Mouse (Mus musculus) CH12.LX (cell line): ENCODE results near the gene Znfx1. TPM values are rescaled to one million over a fixed set of nuclear protein-coding genes. Genes with fewer than 3 reads are reported as not detected.

Experiments used
- DNase-seq: peaks from one replicate; pipeline ENCODE4 v3.0.0-alpha.2; 2013; ENCODE audit errors: extremely low read depth
- H3K27ac ChIP-seq: 2 replicates; pipeline ENCODE4 v1.5.1; 2012; ENCODE audit warnings: low read depth, mild to moderate bottlenecking, control low read depth, moderate library complexity; ENCODE audit not compliant: insufficient read depth
- H3K27me3 ChIP-seq: replicated peaks from 2 replicates; pipeline ENCODE3; 2012; ENCODE audit warnings: inconsistent platforms
- H3K36me3 ChIP-seq, 2 experiments: replicated peaks in 1 of 2; 2 replicates each; pipeline versions ENCODE3 to v1.6.1; 2012; ENCODE audit warnings: inconsistent platforms in 1 of 2, low read length in 1 of 2, mild to moderate bottlenecking in 1 of 2, mixed read lengths in 1 of 2, moderate library complexity in 1 of 2; ENCODE audit not compliant: control insufficient read depth in 1 of 2, insufficient read depth in 1 of 2
- H3K4me1 ChIP-seq, 2 experiments: 2 replicates each; pipeline ENCODE4 v1.6.1; 2012; ENCODE audit warnings: inconsistent platforms in 1 of 2, moderate library complexity in 1 of 2; ENCODE audit not compliant: insufficient read depth in 2 of 2, control insufficient read depth in 1 of 2
- H3K4me2 ChIP-seq: 2 replicates; pipeline ENCODE4 v1.6.1; 2012; ENCODE audit warnings: low read depth, mild to moderate bottlenecking, control low read depth; ENCODE audit not compliant: poor library complexity, insufficient read depth, severe bottlenecking
- H3K4me3 ChIP-seq, 3 experiments: fragments of 150-350 bp in 1 of 3; sonication (generic) in 1 of 3; replicated peaks in 1 of 3; 2 replicates each; pipeline versions ENCODE3 to v1.5.1; 2011 to 2012; ENCODE audit warnings: low read depth in 2 of 3, low read length in 2 of 3, mild to moderate bottlenecking in 2 of 3, moderate library complexity in 2 of 3, control low read depth in 1 of 3, improper control_type of control experiment in 1 of 3, inconsistent platforms in 1 of 3, mixed read lengths in 1 of 3; ENCODE audit not compliant: poor library complexity in 1 of 3
- H3K79me2 ChIP-seq: replicated peaks from 2 replicates; pipeline ENCODE4 v1.6.1; 2012; ENCODE audit warnings: mild to moderate bottlenecking, moderate library complexity; ENCODE audit not compliant: control insufficient read depth, poor library complexity, insufficient read depth, severe bottlenecking; ENCODE audit errors: extremely low read depth
- H3K9ac ChIP-seq: 2 replicates; pipeline ENCODE4 v1.6.1; 2012; ENCODE audit warnings: low read depth, mild to moderate bottlenecking, control low read depth, moderate library complexity; ENCODE audit not compliant: insufficient read depth
- H3K9me3 ChIP-seq: replicated peaks from 2 replicates; pipeline ENCODE3; 2012; ENCODE audit warnings: low read length, inconsistent platforms, mixed read lengths
- CHD2 ChIP-seq: IDR thresholded peaks from 2 replicates; pipeline ENCODE4 v1.6.1; 2011; ENCODE audit warnings: low read length, improper control_type of control experiment
- CTCF ChIP-seq, 2 experiments: IDR thresholded peaks in 1 of 2; conservative IDR thresholded peaks in 1 of 2; 2 replicates each; pipeline ENCODE4 v1.5.1; 2011 to 2012; ENCODE audit warnings: low read depth in 2 of 2, low read length in 2 of 2, improper control_type of control experiment in 1 of 2, inconsistent platforms in 1 of 2, mild to moderate bottlenecking in 1 of 2, moderate library complexity in 1 of 2
- EP300 ChIP-seq: IDR thresholded peaks from 2 replicates; pipeline ENCODE4 v1.6.1; 2011; ENCODE audit warnings: low read length, improper control_type of control experiment
- ETS1 ChIP-seq: conservative IDR thresholded peaks from 2 replicates; pipeline ENCODE4 v1.6.1; 2012; ENCODE audit warnings: low read depth, mild to moderate bottlenecking, inconsistent platforms, low read length, improper control_type of control experiment, moderate library complexity
- IRF4 ChIP-seq: IDR thresholded peaks from 2 replicates; pipeline ENCODE4 v1.6.1; 2014; ENCODE audit warnings: low read depth, mild to moderate bottlenecking, inconsistent platforms, low read length, improper control_type of control experiment
- JUND ChIP-seq: conservative IDR thresholded peaks from 2 replicates; pipeline ENCODE4 v1.6.1; 2011; ENCODE audit warnings: low read depth, low read length, improper control_type of control experiment
- KAT2A ChIP-seq: IDR thresholded peaks from 2 replicates; pipeline ENCODE4 v1.6.1; 2012; ENCODE audit warnings: low read length, improper control_type of control experiment, inconsistent platforms; ENCODE audit not compliant: insufficient replicate concordance
- MAX ChIP-seq: IDR thresholded peaks from 2 replicates; pipeline ENCODE4 v1.6.1; 2011; ENCODE audit warnings: low read length, improper control_type of control experiment
- MEF2A ChIP-seq: IDR thresholded peaks from 2 replicates; pipeline ENCODE4 v1.6.1; 2014; ENCODE audit warnings: low read depth, mild to moderate bottlenecking, inconsistent platforms, low read length, improper control_type of control experiment, borderline replicate concordance
- MXI1 ChIP-seq: IDR thresholded peaks from 2 replicates; pipeline ENCODE4 v1.6.1; 2011; ENCODE audit warnings: mild to moderate bottlenecking, low read depth, low read length, improper control_type of control experiment
- MYC ChIP-seq: IDR thresholded peaks from 2 replicates; pipeline ENCODE4 v1.6.1; 2011; ENCODE audit warnings: low read depth, mild to moderate bottlenecking, improper control_type of control experiment, low read length
- NRF1 ChIP-seq: IDR thresholded peaks from 2 replicates; pipeline ENCODE4 v1.6.1; 2014; ENCODE audit warnings: low read depth, mild to moderate bottlenecking, inconsistent platforms, low read length, improper control_type of control experiment, moderate library complexity
- RAD21 ChIP-seq: IDR thresholded peaks from 2 replicates; pipeline ENCODE4 v1.6.1; 2011; ENCODE audit warnings: low read depth, mild to moderate bottlenecking, low read length, improper control_type of control experiment, moderate library complexity
- RCOR1 ChIP-seq: conservative IDR thresholded peaks from 2 replicates; pipeline ENCODE4 v1.6.1; 2012; ENCODE audit warnings: low read depth, mild to moderate bottlenecking, inconsistent platforms, low read length, improper control_type of control experiment
- SIN3A ChIP-seq: IDR thresholded peaks from 2 replicates; pipeline ENCODE4 v1.6.1; 2012; ENCODE audit warnings: low read length, improper control_type of control experiment, inconsistent platforms
- TCF12 ChIP-seq: IDR thresholded peaks from 2 replicates; pipeline ENCODE4 v1.6.1; 2014; ENCODE audit warnings: low read depth, mild to moderate bottlenecking, inconsistent platforms, low read length, improper control_type of control experiment
- dilution Hi-C: fragments of 300-500 bp; cut with MboI; formaldehyde crosslinking; loops from 2 replicates; pipeline ENCODE4 v1.14.3; 2020; ENCODE audit warnings: low sequenced_read_pairs; ENCODE audit not compliant: extremely low pct_unique_long_range_greater_than_20kb, extremely low pct_ligation_motif_present
- in situ Hi-C: fragments of 300-500 bp; cut with MboI; formaldehyde crosslinking; loops from 3 replicates; pipeline ENCODE4 v1.14.3; 2019; ENCODE audit warnings: low sequenced_read_pairs, low pct_ligation_motif_present, low pct_unique_long_range_greater_than_20kb, mixed read lengths
- polyA plus RNA-seq: library from polyadenylated mRNA; unstranded; fragments of >175 nt; gene quantifications from 2 replicates; pipeline ENCODE4 v1.2.1, GENCODE M21; 2012; ENCODE audit warnings: low read depth; ENCODE audit not compliant: insufficient read length
- total RNA-seq, 2 experiments: library from RNA; depleted of rRNA; stranded (reverse); fragments of 300-350 nt in 1 of 2; fragments of >200 nt in 1 of 2; gene quantifications; 2 replicates each; pipeline ENCODE4 v1.2.3; 2012 to 2014

Gene Znfx1
- total and polyA plus RNA-seq, 3 experiments = 5.1 to 9.0 (median 8.1) TPM

DNA sequence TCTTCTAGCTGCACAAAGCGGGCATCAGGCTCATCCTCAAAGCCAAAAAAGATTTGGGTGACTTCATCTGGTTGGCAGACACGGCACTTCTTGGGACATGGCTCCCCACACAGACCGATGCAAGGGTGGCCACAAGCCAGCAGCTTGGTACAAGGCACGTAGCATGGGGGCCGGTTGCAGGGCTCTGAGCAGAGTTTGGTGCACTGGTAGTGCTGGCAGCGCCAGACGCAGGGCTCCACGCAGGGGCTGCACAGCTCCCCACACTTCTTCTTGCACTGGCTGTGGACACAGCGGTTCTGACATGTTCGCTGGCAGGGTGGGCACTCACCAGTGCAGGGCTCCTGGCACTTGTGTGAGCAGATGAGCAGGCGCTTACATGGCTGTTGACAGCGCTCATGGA, 25.1 kb downstream of the Znfx1 start:
- no peak overlapping the region for H3K9ac ChIP-seq
- H3K27ac ChIP-seq = no peak overlapping the region
- peaks cover 90 to 96% of the 10 kb centered on the region in 2 experiments for H3K36me3 ChIP-seq
- no peak overlapping the region for H3K4me2 ChIP-seq
- DNase-seq = no peak
- H3K4me3 ChIP-seq = no peak overlapping the region
- H3K79me2 ChIP-seq = no peaks in the 10 kb centered on the region
- TF ChIP-seq MYC (no peak), RAD21 (no peak), SIN3A (no peak), KAT2A (no peak), CTCF (conservative IDR thresholded peaks at IDR 0.05 in 1 of 2, IDR thresholded peaks at IDR 0.05 in 1 of 2; ENCODE audit: low read depth in 2 of 2, low read length in 2 of 2) (no peak), EP300 (no peak), RCOR1 (no peak)
- TF ChIP-seq, all 38 proteins: peak for 0
- Histone ChIP-seq H3K9me3 (no peaks in the 10 kb centered on the region), H3K27me3 (no peaks in the 10 kb centered on the region), H3K4me1 (peaks cover 0 to 4% of the 10 kb centered on the region in 2 experiments; a peak in 1 of 4 replicates)
- dilution Hi-C loops = no loop called here
- in situ Hi-C loops = no loop called here

DNA sequence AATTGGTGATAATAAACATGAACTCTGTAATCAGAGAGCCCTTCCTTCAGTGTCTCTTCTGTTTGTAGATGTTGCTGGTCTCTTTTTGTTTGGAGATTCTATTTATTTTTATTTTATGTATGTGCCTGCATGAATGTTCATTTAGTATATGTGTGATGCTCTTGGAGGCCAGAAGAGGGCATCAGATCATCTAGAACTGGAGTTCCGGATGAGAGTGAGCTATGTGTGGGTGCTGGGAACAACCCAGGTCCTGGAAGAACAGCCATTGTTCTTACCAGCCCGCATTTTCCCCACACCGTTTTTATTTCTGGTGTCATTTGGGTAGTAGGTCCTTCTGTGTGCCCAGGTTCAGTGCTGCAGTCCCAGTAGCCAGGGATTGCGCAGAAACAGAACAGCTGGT, 32.3 kb downstream of the Znfx1 start:
- in situ Hi-C loops = no loop called here
- Histone ChIP-seq H3K36me3 (peaks cover 81 to 92% of the 10 kb centered on the region in 2 experiments), H3K27ac (no peak overlapping the region), H3K4me2 (no peak overlapping the region), H3K4me1 (no peaks in the 10 kb centered on the region), H3K27me3 (no peaks in the 10 kb centered on the region), H3K4me3 (no peak overlapping the region), H3K79me2 (no peaks in the 10 kb centered on the region), H3K9me3 (no peaks in the 10 kb centered on the region), H3K9ac (no peak overlapping the region)
- dilution Hi-C loops = no loop called here
- no peak for DNase-seq
- TF ChIP-seq CTCF (conservative IDR thresholded peaks at IDR 0.05 in 1 of 2, IDR thresholded peaks at IDR 0.05 in 1 of 2; ENCODE audit: low read depth in 2 of 2, low read length in 2 of 2) = peak in 1 of 2 experiments; percentile 20; a peak in 2 of 4 replicates
- no peak for TF ChIP-seq TCF12

DNA sequence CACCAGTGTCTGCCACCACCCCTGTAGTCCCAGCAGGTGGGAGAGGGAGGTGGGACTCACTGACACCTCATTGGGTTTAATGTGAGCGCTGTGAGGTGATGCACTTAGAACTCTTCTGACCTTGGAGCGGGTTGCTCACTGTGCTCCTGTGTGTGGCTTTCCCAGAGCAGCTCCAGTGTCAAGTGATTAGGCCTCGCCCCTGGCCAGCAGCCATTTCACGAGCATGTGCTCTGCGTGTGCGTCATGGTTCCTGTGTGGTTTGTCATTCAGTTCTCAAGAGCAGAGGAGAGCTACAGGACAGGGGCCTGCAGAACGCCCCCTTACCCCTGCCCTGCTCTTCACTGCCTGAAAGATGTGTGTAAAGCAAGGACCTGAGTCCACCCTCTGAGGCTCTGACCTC, 34.3 kb downstream of the Znfx1 start:
- in situ Hi-C loops (no loop called here), dilution Hi-C loops (no loop called here)

More for the DNA sequence above, 34.3 kb downstream of the Znfx1 start:
- Histone ChIP-seq H3K4me3 (no peak overlapping the region), H3K79me2 (no peaks in the 10 kb centered on the region), H3K9ac (no peak overlapping the region), H3K27ac (no peak overlapping the region), H3K9me3 (no peaks in the 10 kb centered on the region), H3K4me1 (no peaks in the 10 kb centered on the region), H3K27me3 (no peaks in the 10 kb centered on the region), H3K4me2 (no peak overlapping the region), H3K36me3 (peaks cover 78 to 90% of the 10 kb centered on the region in 2 experiments)
- no peak for DNase-seq
- no peak for TF ChIP-seq NRF1
- no peak for TF ChIP-seq MEF2A
- TF ChIP-seq MXI1 = no peak
- TF ChIP-seq SIN3A = no peak
- TF ChIP-seq CHD2 = no peak
- TF ChIP-seq MAX = no peak
- no peak for TF ChIP-seq ETS1
- TF ChIP-seq JUND = no peak
- no peak for TF ChIP-seq IRF4
